Mouse (Mus musculus) brain, embryonic 14.5 days (tissue): ENCODE results near the gene Ifitm6.

Source experiments
- CTCF ChIP-seq: fragments of 200-500 bp; IDR thresholded peaks from 2 replicates; pipeline ENCODE4 v1.5.1; 2012; ENCODE audit warnings: inconsistent platforms, mild to moderate bottlenecking, moderate library complexity, borderline replicate concordance; ENCODE audit not compliant: insufficient read depth, insufficient read length; ENCODE audit errors: extremely low read depth
- POLR2A ChIP-seq: fragments of 200-500 bp; IDR thresholded peaks from 2 replicates; pipeline ENCODE4 v1.6.1; 2012; ENCODE audit warnings: mild to moderate bottlenecking, inconsistent platforms, borderline replicate concordance; ENCODE audit not compliant: poor library complexity, insufficient read depth, insufficient read length, severe bottlenecking; ENCODE audit errors: extremely low read depth

- no peak for TF ChIP-seq CTCF
- TF ChIP-seq POLR2A, result no peak
Observed at GRCm38 (mm10) chr7:141058601-141059341, 41.0 kb upstream of the Ifitm6 start.
